Mouse (Mus musculus) forebrain, embryonic 16.5 days (tissue): ENCODE measurements around the gene Zdhhc14. TPM values are rescaled to one million over a fixed set of nuclear protein-coding genes. Genes with fewer than 3 reads are reported as not detected.

Experiments
- ATAC-seq: fragments of 200-750 bp; cut with Nextera tagmentation; 2 replicates; pipeline ENCODE4 v1.8.0; 2017; ENCODE audit warnings: mild to moderate bottlenecking, moderate library complexity
- H3K27ac ChIP-seq: fragments of 300-500 bp; sonication (generic); 2 replicates; pipeline ENCODE4 v1.5.1; 2014; ENCODE audit warnings: low read length, control low read depth
- H3K27me3 ChIP-seq: fragments of 300-500 bp; sonication (generic); replicated peaks from 2 replicates; pipeline ENCODE4 v1.6.1; 2014; ENCODE audit warnings: low read length; ENCODE audit not compliant: control insufficient read depth, insufficient read depth
- H3K36me3 ChIP-seq: fragments of 300-500 bp; sonication (generic); 2 replicates; pipeline ENCODE4 v1.6.1; 2014; ENCODE audit not compliant: control insufficient read depth, insufficient read depth
- H3K4me1 ChIP-seq: fragments of 300-500 bp; sonication (generic); replicated peaks from 2 replicates; pipeline ENCODE4 v1.6.1; 2014; ENCODE audit warnings: low read length; ENCODE audit not compliant: control insufficient read depth, insufficient read depth
- H3K4me2 ChIP-seq: fragments of 300-500 bp; sonication (generic); 2 replicates; pipeline ENCODE4 v1.6.1; 2014; ENCODE audit warnings: mild to moderate bottlenecking, low read length, control low read depth
- H3K4me3 ChIP-seq: fragments of 300-500 bp; sonication (generic); replicated peaks from 2 replicates; pipeline ENCODE4 v1.5.1; 2014; ENCODE audit warnings: mild to moderate bottlenecking, low read length, control low read depth
- H3K9ac ChIP-seq: fragments of 300-500 bp; sonication (generic); replicated peaks from 2 replicates; pipeline ENCODE4 v1.6.1; 2014; ENCODE audit warnings: low read depth, low read length, control low read depth
- H3K9me3 ChIP-seq: fragments of 300-500 bp; sonication (generic); 2 replicates; pipeline ENCODE4 v1.6.1; 2016; ENCODE audit warnings: low read length; ENCODE audit not compliant: control insufficient read depth
- WGBS: fragments of 180-500 bp; shearing (Covaris S2); extraction: QIAGEN DNeasy Blood & Tissue Kit; methylation state at CpG from one replicate; pipeline ENCODE4 v1.1.7; 2014; 5-methylcytosine and 5-hydroxymethylcytosine counted together
- polyA plus RNA-seq: library from polyadenylated mRNA; unstranded; fragments of >200 nt; fragmentation: Nextera tagmentation; extraction: Ambion mirVana; gene quantifications from 2 replicates; pipeline ENCODE4 v1.2.1, GENCODE M21; 2015

Zdhhc14 gene
- polyA plus RNA-seq, 1 experiment from 2014 or later = 8.1 TPM

GRCm38 (mm10) chr17:5626402-5626801, 134.0 kb downstream of the Zdhhc14 start:
- Histone ChIP-seq H3K4me2 (no peak overlapping the region), H3K9me3 (no peaks in the 10 kb centered on the region), H3K4me3 (no peak overlapping the region), H3K9ac (no peak overlapping the region), H3K4me1 (no peaks in the 10 kb centered on the region), H3K27ac (no peak overlapping the region), H3K36me3 (no peaks in the 10 kb centered on the region), H3K27me3 (no peaks in the 10 kb centered on the region)
- 84% methylated on average over 3 of the region's 3 CpGs for WGBS
- ATAC-seq = no peak

- no peak for ATAC-seq
- Histone ChIP-seq H3K27me3 (no peaks in the 10 kb centered on the region), H3K36me3 (no peaks in the 10 kb centered on the region), H3K27ac (no peak overlapping the region), H3K4me3 (no peak overlapping the region), H3K9me3 (no peaks in the 10 kb centered on the region), H3K9ac (no peak overlapping the region), H3K4me1 (no peaks in the 10 kb centered on the region), H3K4me2 (no peak overlapping the region)
- WGBS = 94% methylated on average over 5 of the region's 5 CpGs
Measured at GRCm38 (mm10) chr17:5627664-5628063, 135.3 kb downstream of the Zdhhc14 start.

DNA sequence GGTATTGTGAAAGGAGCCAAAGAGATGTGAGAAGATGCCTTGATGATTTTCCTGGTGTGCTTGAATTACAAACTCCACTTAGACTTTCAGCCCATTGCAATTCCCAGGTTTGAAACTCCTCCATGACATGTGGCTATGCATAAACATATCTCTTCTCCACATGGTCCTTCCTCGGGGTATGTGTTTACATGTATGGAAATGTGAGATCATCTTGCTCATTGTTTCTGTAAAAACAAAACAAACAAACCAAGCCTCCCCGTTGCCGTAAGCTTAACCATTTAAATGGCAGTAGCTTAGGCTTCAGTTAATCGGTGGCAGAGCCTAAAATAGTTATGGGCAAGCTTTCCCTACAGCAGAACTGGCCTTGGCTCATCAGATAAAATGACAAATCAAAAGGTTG, 137.3 kb downstream of the Zdhhc14 start:
- no peaks in the 10 kb centered on the region for H3K27me3 ChIP-seq
- no peak overlapping the region for H3K27ac ChIP-seq
- ATAC-seq = peak; percentile 45
- no peak overlapping the region for H3K9ac ChIP-seq
- H3K9me3 ChIP-seq = no peaks in the 10 kb centered on the region
- 60% methylated on average over 4 of the region's 4 CpGs for WGBS
- no peaks in the 10 kb centered on the region for H3K4me1 ChIP-seq
- H3K4me2 ChIP-seq = no peak overlapping the region
- no peaks in the 10 kb centered on the region for H3K36me3 ChIP-seq
- no peak overlapping the region for H3K4me3 ChIP-seq

- no peaks in the 10 kb centered on the region for H3K4me1 ChIP-seq
- H3K27ac ChIP-seq = no peak overlapping the region
- WGBS = 73% methylated on average over 2 of the region's 2 CpGs
- H3K4me3 ChIP-seq = no peak overlapping the region
- H3K9me3 ChIP-seq = no peaks in the 10 kb centered on the region
- H3K9ac ChIP-seq = no peak overlapping the region
- no peaks in the 10 kb centered on the region for H3K36me3 ChIP-seq
- ATAC-seq = no peak
- no peaks in the 10 kb centered on the region for H3K27me3 ChIP-seq
- no peak overlapping the region for H3K4me2 ChIP-seq
Measured at GRCm38 (mm10) chr17:5635254-5635653, 142.9 kb downstream of the Zdhhc14 start.

GRCm38 (mm10) chr17:5641436-5641835, 149.1 kb downstream of the Zdhhc14 start:
- ATAC-seq = no peak
- Histone ChIP-seq H3K4me2 (no peak overlapping the region), H3K9ac (no peak overlapping the region), H3K36me3 (no peaks in the 10 kb centered on the region), H3K9me3 (no peaks in the 10 kb centered on the region), H3K27me3 (no peaks in the 10 kb centered on the region), H3K4me1 (peaks cover 5% of the 10 kb centered on the region; the same call in 1 of the 2 replicates), H3K4me3 (no peak overlapping the region), H3K27ac (no peak overlapping the region)
- WGBS = 87% methylated on average over 8 of the region's 8 CpGs

DNA sequence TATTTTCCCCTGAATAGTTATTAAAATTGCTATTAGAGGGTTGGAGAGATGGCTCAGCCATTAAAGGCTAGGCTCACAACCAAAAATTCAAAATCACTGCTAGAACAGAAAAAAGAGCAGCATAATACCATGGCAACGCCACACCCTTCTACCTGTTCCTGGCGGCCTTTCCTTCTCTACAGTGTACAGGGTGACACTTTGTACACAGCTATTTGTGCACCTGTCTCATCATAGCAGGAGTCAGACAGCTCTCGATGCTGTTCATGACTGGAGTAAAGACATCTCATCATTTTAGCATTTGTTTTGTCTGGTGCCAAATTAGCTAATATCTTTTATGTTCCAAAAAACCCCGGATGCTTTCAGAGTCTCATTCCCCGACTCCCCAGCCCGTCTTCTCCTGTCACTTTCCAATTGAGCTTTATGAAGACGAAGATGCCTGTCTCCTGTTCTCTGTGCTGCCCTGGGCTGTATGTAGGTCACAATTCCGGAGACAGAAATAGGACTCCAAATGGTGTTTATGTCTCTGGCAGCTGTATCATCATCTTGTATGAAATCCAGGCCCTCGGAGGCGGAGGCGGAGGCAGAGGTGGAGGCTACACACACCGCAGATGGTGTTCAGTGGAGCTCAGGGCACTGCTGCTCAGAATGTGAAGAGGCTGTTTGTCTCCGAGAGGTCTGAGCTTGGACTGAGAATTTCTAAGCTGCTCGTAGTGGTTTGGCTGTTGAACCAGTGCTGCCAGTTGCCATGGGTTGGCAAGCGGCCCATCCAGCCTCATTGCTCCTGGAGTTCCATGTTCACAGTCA, 150.8 kb downstream of the Zdhhc14 start:
- Histone ChIP-seq H3K9me3 (no peaks in the 10 kb centered on the region), H3K9ac (no peak overlapping the region), H3K36me3 (no peaks in the 10 kb centered on the region), H3K4me3 (no peak overlapping the region), H3K27me3 (no peaks in the 10 kb centered on the region), H3K4me2 (no peak overlapping the region), H3K27ac (no peak overlapping the region), H3K4me1 (peaks cover 5% of the 10 kb centered on the region; the same call in 1 of the 2 replicates)
- ATAC-seq = no peak
- 66% methylated on average over 15 of the region's 15 CpGs for WGBS

DNA sequence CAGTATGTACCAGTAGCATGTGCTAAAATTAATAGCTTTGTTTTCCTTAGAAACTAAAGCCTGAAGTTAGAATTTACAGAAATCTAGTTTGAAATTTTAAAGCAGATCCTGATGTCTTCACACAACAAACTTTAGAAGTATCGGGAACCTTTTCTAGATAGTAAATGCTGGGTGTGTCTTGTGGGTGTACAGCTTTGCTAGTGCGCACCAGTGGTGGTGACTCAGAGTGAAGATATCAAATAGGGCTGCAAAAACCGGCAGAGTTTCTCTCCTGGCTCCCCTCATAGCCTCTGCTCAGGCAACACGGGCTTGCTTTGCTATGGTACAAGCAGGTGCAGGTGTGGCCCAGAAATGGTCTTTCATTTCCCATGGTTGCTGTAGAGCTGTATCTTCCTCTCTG, 157.8 kb downstream of the Zdhhc14 start:
- Histone ChIP-seq H3K4me1 (peaks cover 6% of the 10 kb centered on the region), H3K36me3 (no peaks in the 10 kb centered on the region), H3K9ac (no peak overlapping the region), H3K27ac (no peak overlapping the region), H3K27me3 (no peaks in the 10 kb centered on the region), H3K9me3 (no peaks in the 10 kb centered on the region), H3K4me3 (no peak overlapping the region), H3K4me2 (no peak overlapping the region)
- ATAC-seq = no peak
- WGBS = 89% methylated on average over 4 of the region's 4 CpGs

DNA sequence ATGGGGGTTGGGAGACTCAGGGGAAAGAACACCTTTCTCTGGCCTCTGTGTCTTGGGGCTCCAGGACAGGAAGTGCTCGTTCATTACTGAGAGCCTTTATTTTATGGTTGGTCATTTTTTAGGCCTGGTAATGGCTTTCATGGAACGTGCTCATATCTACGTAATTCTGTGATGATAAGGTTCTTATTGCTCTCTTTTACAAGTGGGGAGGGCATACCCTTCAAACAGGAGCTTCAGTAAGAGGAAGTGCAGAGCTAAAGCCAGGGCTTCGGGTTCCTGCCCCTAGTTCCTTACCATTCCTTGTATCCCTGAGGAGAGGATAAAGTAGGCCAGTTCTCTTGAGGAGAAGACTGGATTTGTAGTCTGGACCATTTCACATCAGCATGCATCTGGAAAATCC, 158.3 kb downstream of the Zdhhc14 start:
- Histone ChIP-seq H3K4me3 (no peak overlapping the region), H3K36me3 (no peaks in the 10 kb centered on the region), H3K4me2 (no peak overlapping the region), H3K4me1 (peaks cover 6% of the 10 kb centered on the region), H3K9me3 (no peaks in the 10 kb centered on the region), H3K27me3 (no peaks in the 10 kb centered on the region), H3K9ac (no peak overlapping the region), H3K27ac (no peak overlapping the region)
- no peak for ATAC-seq
- 89% methylated on average over 4 of the region's 4 CpGs for WGBS

GRCm38 (mm10) chr17:5651551-5651950, 159.2 kb downstream of the Zdhhc14 start:
- H3K4me2 ChIP-seq = no peak overlapping the region
- H3K4me1 ChIP-seq = peaks cover 6% of the 10 kb centered on the region
- ATAC-seq = no peak
- H3K27me3 ChIP-seq = no peaks in the 10 kb centered on the region
- H3K9me3 ChIP-seq = no peaks in the 10 kb centered on the region
- no peak overlapping the region for H3K4me3 ChIP-seq
- no peak overlapping the region for H3K27ac ChIP-seq
- no peaks in the 10 kb centered on the region for H3K36me3 ChIP-seq
- 92% methylated on average over 4 of the region's 4 CpGs for WGBS
- no peak overlapping the region for H3K9ac ChIP-seq

DNA sequence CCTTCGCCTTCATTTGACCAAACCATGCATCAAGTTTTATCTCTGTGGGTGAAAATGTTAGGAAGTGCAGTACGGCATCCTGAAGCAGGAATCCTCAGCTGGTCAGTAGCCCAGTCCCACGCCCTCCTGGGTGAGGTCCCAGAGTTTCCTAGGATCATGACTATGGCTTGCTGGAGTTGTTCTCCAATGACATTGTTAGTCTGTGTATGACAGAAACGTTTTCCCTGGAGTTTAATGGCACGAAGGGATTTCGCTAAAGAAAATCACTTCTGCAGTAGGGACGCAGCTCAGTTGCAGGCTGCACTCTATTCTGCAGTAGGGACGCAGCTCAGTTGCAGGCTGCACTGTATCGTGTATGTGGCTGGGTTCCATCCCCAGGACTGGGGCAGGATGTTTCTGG, 161.6 kb downstream of the Zdhhc14 start:
- Histone ChIP-seq H3K9me3 (no peaks in the 10 kb centered on the region), H3K27ac (no peak overlapping the region), H3K4me2 (no peak overlapping the region), H3K4me1 (peaks cover 6% of the 10 kb centered on the region), H3K36me3 (no peaks in the 10 kb centered on the region), H3K9ac (no peak overlapping the region), H3K27me3 (no peaks in the 10 kb centered on the region), H3K4me3 (no peak overlapping the region)
- ATAC-seq = no peak
- 67% methylated on average over 9 of the region's 9 CpGs for WGBS
